Mouse (Mus musculus) bone marrow macrophage, adult 2 months (primary cell): Measurements from ENCODE around the gene Ahsg.
"Not testable (repeated sequence)": the region's sequence is repeated elsewhere in the genome, so short reads cannot be mapped to it uniquely, and the experiment has no call there.

Experiments used
- CTCF ChIP-seq: IDR thresholded peaks from 2 replicates; pipeline ENCODE4 v1.5.1; 2012; ENCODE audit warnings: low read depth, mild to moderate bottlenecking, low read length, moderate library complexity
- POLR2A ChIP-seq: IDR thresholded peaks from 2 replicates; pipeline ENCODE4 v1.6.1; 2012; ENCODE audit warnings: mild to moderate bottlenecking, low read depth, low read length, borderline replicate concordance

DNA sequence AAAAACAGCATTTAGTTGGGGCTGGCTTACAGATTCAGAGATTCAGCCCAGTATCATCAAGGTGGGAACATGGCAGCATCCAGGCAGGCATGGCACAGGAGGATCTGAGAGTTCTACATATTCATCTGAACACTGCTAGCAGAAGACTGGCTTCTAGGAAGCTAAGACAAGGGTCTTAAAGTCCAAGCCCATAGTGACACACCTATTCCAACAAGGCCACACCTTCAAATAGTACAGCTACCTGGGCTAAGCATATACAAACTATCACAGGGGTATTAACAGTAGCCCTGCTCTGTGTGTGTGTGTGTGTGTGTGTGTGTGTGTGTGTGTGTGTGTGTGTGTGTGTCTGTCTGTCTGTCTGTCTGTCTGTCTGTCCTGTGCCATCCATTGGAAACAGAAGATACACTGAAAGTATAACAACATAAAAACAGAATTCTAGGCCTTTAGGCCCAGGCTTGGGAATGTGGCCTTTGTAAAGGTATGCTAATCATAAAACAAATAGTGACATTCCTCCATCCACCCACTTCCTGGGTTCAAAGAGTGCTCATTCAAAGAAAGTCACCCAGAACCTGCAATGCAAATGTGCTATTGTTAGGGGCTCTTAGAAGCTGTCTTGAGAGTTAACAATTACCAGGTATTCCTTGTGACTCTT lies 50.9 kb downstream of the Ahsg start:
- not testable (repeated sequence) for TF ChIP-seq POLR2A, CTCF
